Comparison of ENCODE assay signal across 11 mouse cellular contexts in genomic region chr12:85602153-85602552, GRCm38 (mm10). TPM values are rescaled to one million over a fixed set of nuclear protein-coding genes. Genes with fewer than 3 reads are reported as not detected.
A peak's percentile ranks its signal among the peaks of the same experiment; 100 is the strongest.
DNase-seq lines count a peak whose midpoint lies in the region; ATAC-seq and TF ChIP-seq lines count a peak whose summit lies in the region.
"Had no signal": no experiment of that assay in that cellular context is flagged by ENCODE, and none has a peak within 500 bp of the region (broad histone marks: within the 10 kb centered on the region; RNA-seq: fewer than 3 reads in every experiment).

No protein-coding gene starts in this region.

- no peak for TF ChIP-seq CTCF in embryonic fibroblast, embryonic 13.5 days (IDR thresholded peaks at IDR 0.05; ENCODE audit: borderline replicate concordance, insufficient read depth, low read length)

- 0 out of 2 replicates have a peak, but pooled peaks cover 2% of the 10 kb centered on the region for H3K36me3 ChIP-seq in heart, embryonic 10.5 days
- H3K36me3 ChIP-seq in liver, embryonic 15.5 days (replicated peaks) = no peaks in the 10 kb centered on the region
- H3K36me3 ChIP-seq in neural tube, embryonic 15.5 days = 0 out of 2 replicates have a peak, but pooled peaks cover 2% of the 10 kb centered on the region

- peaks cover 77% of the 10 kb centered on the region for H3K4me1 ChIP-seq in heart, embryonic 10.5 days
- H3K4me1 ChIP-seq in liver, embryonic 15.5 days (replicated peaks) = peaks cover 26% of the 10 kb centered on the region
- peaks cover 21% of the 10 kb centered on the region for H3K4me1 ChIP-seq in embryonic fibroblast, embryonic 13.5 days (ENCODE audit: control insufficient read depth, insufficient read depth, low read length)
- peaks cover 70% of the 10 kb centered on the region for H3K4me1 ChIP-seq in neural tube, embryonic 15.5 days

- DNase-seq in heart, embryonic 10.5 days (ENCODE audit: low spot score) = no peak
- no peak for DNase-seq in heart, adult 18-20 months
- DNase-seq in liver = no peak
- DNase-seq in cerebellum, adult 11-12 months = no peak
- DNase-seq: cerebellum, adult 11 months; lung, adult 2 months; right cerebral cortex, postnatal 25 days had no signal

- 62% methylated on average over 2 of the region's 2 CpGs for WGBS in heart, embryonic 10.5 days
- whole genome bisulfite sequencing in liver, embryonic 15.5 days (ENCODE audit: insufficient replicate concordance) = 24% methylated on average over 2 of the region's 2 CpGs
- 67% methylated on average over 2 of the region's 2 CpGs for WGBS in neural tube, embryonic 15.5 days

- H3K27ac ChIP-seq in heart, embryonic 10.5 days = 0 out of 2 replicates have a peak overlapping the region, but pooled peaks have one; percentile 17
- no peak overlapping the region for H3K27ac ChIP-seq in liver, embryonic 15.5 days (replicated peaks)
- H3K27ac ChIP-seq in embryonic fibroblast, embryonic 13.5 days (ENCODE audit: insufficient read depth, low read length) = 0 out of 2 replicates have a peak overlapping the region, but pooled peaks have one; percentile 4
- no peak overlapping the region for H3K27ac ChIP-seq in neural tube, embryonic 15.5 days (replicated peaks)

- H3K9me3 ChIP-seq in heart, embryonic 10.5 days = no peaks in the 10 kb centered on the region
- no peaks in the 10 kb centered on the region for H3K9me3 ChIP-seq in liver, embryonic 15.5 days (replicated peaks)
- H3K9me3 ChIP-seq in neural tube, embryonic 15.5 days (replicated peaks) = no peaks in the 10 kb centered on the region

- peak overlapping the region; percentile 5 for H3K4me2 ChIP-seq in liver, embryonic 15.5 days
- H3K4me2 ChIP-seq in neural tube, embryonic 15.5 days = peak overlapping the region; percentile 63; the same call in 1 of the 2 replicates

- no peak for ATAC-seq in liver, embryonic 15.5 days (ENCODE audit: insufficient read depth)
- no peak for ATAC-seq in neural tube, embryonic 15.5 days (ENCODE audit: low FRiP score)
- no peak for ATAC-seq in erythroid progenitor cell, adult 5-6 weeks (replicated peaks; ENCODE audit: low FRiP score, poor library complexity, severe bottlenecking)

- no peak overlapping the region for H3K9ac ChIP-seq in liver, embryonic 15.5 days
- no peak overlapping the region for H3K9ac ChIP-seq in neural tube, embryonic 15.5 days (replicated peaks)

- TF ChIP-seq POLR2A in embryonic fibroblast, embryonic 13.5 days (IDR thresholded peaks at IDR 0.05; ENCODE audit: low read depth, low read length) = no peak; the same call in 1 of the 2 replicates

- H3K4me3 ChIP-seq in heart, embryonic 10.5 days = no peak overlapping the region
- H3K4me3 ChIP-seq in liver, embryonic 15.5 days (replicated peaks) = no peak overlapping the region
- no peak overlapping the region for H3K4me3 ChIP-seq in embryonic fibroblast, embryonic 13.5 days (ENCODE audit: insufficient read depth, low read length)
- H3K4me3 ChIP-seq in neural tube, embryonic 15.5 days (replicated peaks) = no peak overlapping the region

- peaks cover 7% of the 10 kb centered on the region; the same call in 1 of the 2 replicates for H3K27me3 ChIP-seq in heart, embryonic 10.5 days (ENCODE audit: insufficient read depth, poor library complexity, severe bottlenecking)
- peaks cover 75% of the 10 kb centered on the region for H3K27me3 ChIP-seq in liver, embryonic 15.5 days
- no peaks in the 10 kb centered on the region for H3K27me3 ChIP-seq in neural tube, embryonic 15.5 days (replicated peaks)

RNA-seq across cellular contexts. Expression of gene Jdp2, which starts 3.3 kb away (rescaled TPM):
- polyA plus RNA-seq in heart, embryonic 10.5 days (2016; fragmentation: Nextera tagmentation; extraction: Ambion mirVana) = 0.63 and 0.68 TPM in 2 replicates
- 10 to 100 TPM; 14.8 to 16.5 TPM for total RNA-seq in heart, adult 18-20 months (2021)
- 0.09 and 0.10 TPM in 2 replicates for polyA plus RNA-seq in liver, embryonic 15.5 days (2015; fragmentation: Nextera tagmentation; extraction: Ambion mirVana)
- 63.9 and 73.7 TPM in 2 replicates for polyA plus RNA-seq in embryonic fibroblast, embryonic 13.5 days (2011; ENCODE audit: insufficient read length, low read depth, missing spikeins)
- 0.68 and 0.69 TPM in 2 replicates for polyA plus RNA-seq in neural tube, embryonic 15.5 days (2015; fragmentation: Nextera tagmentation; extraction: Ambion mirVana)
- 0.84 and 6.5 TPM in 2 replicates for total RNA-seq in erythroid progenitor cell, adult 5-6 weeks (2015; ENCODE audit: low replicate concordance)
- total RNA-seq in erythroid progenitor cell, adult 5-6 weeks (2017; ENCODE audit: low replicate concordance) = 1.8 and 4.9 TPM in 2 replicates

Comparison
In these comparisons a context has a peak if more than half of its experiments do, and no peak if none do; other contexts are left out.
1. H3K27ac ChIP-seq: peak in heart, embryonic 10.5 days (single experiment) and embryonic fibroblast, embryonic 13.5 days (single experiment); none in liver, embryonic 15.5 days (single experiment) and neural tube, embryonic 15.5 days (single experiment).
2. RNA of gene Jdp2, which starts 3.3 kb away (polyA plus RNA-seq): 63.9 to 73.7 TPM in embryonic fibroblast, embryonic 13.5 days; 0.68 to 0.69 TPM in neural tube, embryonic 15.5 days, 0.63 to 0.68 TPM in heart, embryonic 10.5 days and 0.09 to 0.10 TPM in liver, embryonic 15.5 days; every median in the first group is over 10 times any median in the second.